Mouse (Mus musculus) CD8-positive naive resting alpha-beta T cell, adult 2 months (primary cell): ENCODE data around the gene Pde6b.

Experiments
- DNase-seq, 2 experiments: peaks; one replicate each; pipeline ENCODE4 v3.0.0; 2022; ENCODE audit warnings: low read depth in 2 of 2, low spot score in 2 of 2

Pde6b gene

DNA sequence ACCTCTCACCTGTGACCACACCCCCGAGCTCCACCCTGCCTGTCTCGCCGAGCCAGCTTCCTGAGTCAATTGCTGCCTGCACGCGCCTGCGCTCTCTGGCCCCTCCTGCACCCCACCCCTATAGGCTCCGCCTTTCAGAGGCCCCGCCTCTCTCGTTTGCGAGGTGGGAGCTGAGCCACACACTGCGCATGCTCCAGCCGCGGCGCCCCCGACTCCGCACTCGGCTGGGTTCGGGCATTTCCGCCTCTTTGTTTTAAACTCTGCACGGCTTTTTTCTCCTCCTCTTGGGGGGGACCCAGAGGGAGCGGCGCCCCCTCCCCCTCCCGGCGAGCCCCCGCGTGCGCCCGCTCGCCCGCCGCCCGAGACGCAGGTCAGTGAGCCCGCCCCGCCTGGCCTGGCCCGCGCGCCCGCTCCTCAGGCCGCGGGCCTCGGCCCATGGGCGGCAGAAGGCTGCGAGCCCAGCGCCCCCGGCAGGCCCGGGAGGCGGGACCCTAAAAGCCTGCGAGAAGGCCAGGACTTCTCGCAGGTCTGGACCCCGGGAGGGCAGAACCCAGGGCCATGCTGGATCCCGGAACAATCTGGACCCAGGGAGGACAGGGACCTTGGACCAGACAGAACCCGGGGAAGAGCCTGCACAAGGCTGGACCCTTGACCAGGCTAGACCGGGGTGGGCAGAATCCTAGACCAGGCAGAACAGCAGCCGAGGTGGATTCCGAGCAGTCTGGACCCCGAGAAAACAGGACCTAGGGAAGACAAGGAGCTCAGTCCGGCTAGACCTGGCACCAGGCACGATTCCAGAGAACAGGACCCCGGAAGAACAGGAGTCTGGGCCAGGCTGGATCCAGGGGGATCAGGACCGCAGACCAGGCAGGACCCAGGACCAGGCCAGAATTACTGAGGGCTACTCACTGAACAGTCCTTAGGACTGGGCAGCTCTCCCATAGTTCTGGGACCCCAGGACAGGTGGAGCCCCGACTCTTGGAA lies 73.2 kb downstream of the Pde6b start, which contains the start of gene Pcgf3:
Gene Pcgf3 (plus strand): TSS at position 151 of the 984 bp plus-strand sequence.
- DNase-seq = peak; percentile 96 to 99

DNA sequence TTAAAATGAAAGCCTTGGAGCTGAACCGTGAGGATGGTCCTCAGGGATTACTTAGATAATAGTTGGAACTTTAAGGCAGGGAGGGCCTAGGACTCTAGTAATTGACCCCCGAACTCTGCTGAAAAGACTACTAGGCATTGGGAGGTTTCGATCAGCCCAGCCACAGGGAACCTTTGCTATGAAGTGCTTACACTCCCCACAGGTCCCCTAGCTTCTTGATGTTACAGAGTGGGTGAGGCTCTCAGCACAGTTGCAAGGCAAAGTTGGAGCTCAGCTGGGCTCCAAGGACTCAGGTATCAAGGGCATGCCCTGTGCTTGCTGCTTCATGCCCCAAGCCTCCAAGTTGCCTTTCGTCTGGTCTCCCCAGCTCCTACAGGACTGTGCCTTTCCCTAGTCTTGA lies 74.3 kb downstream of the Pde6b start:
- DNase-seq = no peak

DNA sequence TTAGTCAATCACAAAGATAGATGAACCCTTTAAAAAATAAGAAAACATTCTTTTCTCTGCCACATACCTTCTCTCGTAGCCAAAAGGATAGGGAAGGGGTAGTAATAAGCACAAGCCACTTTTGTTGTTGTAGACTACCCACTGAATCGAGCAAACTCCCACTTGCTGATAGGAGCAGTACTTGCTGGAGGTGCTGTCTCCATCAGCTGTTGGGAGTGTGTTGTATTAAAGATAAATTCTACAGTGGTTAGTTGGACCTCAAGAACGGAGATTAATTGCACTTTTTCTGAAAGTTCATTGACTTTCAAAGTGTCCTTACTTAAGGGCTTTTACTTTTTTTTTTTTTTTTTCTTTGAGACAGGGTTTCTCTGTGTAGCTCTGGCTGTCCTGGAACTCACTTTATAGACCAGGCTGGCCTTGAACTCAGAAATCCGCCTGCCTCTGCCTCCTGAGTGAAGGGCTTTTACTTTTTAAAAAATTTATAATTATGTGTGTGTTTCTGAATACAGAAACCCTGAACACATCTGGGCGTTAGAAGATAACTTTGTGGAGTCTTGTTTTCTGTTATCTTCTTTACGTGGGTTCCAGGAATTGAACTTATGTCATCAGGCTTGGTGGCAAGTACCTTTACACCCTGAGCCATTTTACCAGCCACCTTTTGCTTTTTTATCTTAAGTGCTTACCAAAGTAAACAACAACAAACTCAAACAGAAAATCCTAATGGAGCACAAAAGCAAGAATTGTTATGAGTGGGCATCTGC lies 77.1 kb downstream of the Pde6b start:
- DNase-seq = no peak

DNA sequence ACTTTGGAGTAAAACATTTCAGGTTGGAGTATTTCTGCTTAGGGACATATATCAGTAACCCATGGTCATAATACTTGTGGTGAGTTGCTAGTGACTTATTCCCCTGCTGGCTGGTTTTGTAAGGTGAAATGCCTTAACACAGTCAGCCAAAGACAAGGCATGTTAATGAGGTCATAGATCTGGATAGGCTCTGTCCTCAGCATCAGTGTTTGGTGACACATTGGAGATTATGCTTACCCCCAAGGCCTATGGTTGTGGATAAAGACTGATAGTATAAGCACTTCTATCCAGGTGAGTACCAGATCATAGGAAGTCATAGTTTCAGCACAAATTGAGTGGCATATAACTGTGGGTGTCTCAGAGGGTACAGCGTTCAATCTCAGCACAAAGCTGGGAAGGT lies 78.5 kb downstream of the Pde6b start:
- no peak for DNase-seq

DNA sequence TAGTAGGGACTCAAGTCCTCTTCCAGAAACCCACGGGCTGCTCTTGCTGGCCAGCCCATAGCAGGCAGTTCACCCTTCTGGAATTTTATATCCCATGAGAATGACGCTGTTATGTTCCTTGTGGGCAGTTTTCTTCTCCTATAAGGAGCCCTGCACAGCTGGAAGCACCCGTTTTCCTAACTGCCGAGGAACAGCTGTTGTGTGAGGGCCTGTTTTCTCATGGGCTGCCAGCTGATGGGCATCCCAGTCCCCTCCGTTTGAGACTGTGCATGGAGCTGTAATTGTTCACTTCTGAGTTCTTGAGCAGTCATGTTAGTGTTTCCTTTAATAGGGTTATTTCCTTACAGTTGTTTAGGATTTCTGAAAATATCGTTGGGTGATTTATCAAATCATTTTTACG lies 81.4 kb downstream of the Pde6b start:
- no peak for DNase-seq

- DNase-seq = no peak
Observed at GRCm38 (mm10) chr5:108473737-108474136, 85.5 kb downstream of the Pde6b start.

DNA sequence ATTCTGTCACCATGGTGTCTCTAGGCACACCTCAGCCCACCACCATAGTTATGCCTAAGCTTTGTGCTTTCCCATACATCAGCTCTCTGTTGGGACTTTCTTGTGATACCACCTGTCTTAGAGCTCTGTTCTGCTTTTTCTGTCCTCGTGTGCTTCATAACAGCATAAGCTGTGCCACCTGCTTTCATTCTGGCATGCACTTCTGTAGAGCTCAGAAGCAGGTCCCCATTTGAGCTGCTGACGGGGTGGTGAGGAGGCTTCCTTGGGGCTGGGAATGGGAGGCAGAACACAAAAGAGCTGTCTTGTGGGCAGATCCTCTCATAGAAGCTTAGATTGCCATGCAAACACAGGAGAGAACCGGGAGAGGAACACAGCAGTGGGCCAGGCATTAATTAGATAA lies 87.8 kb downstream of the Pde6b start:
- no peak for DNase-seq
